Mouse (Mus musculus): Measurements from ENCODE around the gene Gm17622. TPM values are rescaled to one million over a fixed set of nuclear protein-coding genes. Genes with fewer than 3 reads are reported as not detected.

The Gm17622 gene
- total RNA-seq, 4 experiments from 2014 or later = not detected

- DNase-seq = no peak
Measured at GRCm38 (mm10) chr13:96511893-96512292, 21.4 kb downstream of the Gm17622 start.

GRCm38 (mm10) chr13:96514154-96514942, 23.8 kb downstream of the Gm17622 start:
- no peak for DNase-seq

GRCm38 (mm10) chr13:96516249-96516648, 25.7 kb downstream of the Gm17622 start:
- no peak for DNase-seq

DNA sequence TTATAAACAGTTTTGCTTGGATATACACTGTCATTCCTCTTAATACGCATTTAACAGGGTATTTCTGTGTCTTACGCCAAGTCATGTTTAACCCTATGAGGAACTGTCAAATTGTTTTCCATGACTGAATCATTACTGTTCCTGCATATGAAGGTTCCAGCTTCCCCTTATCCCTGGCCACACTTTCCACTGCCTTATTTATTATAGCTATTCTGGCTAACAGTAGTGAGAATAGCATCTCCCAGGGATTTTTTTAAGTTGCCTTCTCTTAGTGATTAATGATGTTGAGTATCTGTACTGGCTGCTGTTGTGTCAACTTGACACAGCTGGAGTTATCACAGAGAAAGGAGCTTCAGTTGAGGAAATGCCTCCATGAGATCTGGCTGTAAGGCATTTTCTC, 26.8 kb downstream of the Gm17622 start:
- DNase-seq = no peak

- no peak for DNase-seq
Measured at GRCm38 (mm10) chr13:96521294-96521693, 30.8 kb downstream of the Gm17622 start.

DNA sequence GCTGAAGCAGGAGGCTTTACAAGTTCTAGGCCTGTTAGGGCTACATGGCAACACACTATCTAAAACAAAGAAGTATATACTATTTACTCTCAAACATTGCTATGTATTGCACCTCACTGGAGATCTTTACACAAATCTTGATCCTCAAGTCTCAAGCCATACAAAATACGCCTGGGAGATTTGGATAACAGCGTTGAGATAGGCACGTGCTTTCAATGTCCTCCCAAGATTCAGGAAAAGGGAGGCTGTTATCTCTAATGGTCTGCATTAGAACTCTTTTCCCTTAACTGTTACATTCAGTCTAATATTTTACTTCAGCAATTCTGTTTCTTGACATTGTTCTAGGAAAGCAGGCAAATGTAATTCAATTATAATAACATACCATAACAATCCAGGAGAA, 36.5 kb downstream of the Gm17622 start:
- no peak for DNase-seq

- DNase-seq = no peak
Measured at GRCm38 (mm10) chr13:96527856-96528255, 37.3 kb downstream of the Gm17622 start.

DNA sequence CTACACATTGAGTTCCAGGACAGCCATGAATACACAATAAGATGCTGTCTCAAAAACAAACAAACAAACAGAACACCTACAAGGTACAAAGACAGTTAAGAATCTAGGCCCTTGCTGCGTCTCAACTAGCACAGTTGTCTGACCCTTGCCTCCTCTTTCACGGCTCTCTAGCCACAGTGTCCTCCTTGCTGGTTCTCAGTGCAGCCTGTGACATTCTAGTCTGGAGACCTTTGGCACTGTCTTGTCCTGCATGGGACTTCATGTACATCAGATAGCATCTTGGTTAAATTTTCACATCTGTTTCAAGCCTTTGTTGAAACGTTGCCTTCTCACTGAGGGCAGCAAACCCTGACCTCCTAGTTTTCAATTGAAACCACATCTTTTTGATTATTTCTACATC, 38.2 kb downstream of the Gm17622 start:
- DNase-seq = no peak

DNA sequence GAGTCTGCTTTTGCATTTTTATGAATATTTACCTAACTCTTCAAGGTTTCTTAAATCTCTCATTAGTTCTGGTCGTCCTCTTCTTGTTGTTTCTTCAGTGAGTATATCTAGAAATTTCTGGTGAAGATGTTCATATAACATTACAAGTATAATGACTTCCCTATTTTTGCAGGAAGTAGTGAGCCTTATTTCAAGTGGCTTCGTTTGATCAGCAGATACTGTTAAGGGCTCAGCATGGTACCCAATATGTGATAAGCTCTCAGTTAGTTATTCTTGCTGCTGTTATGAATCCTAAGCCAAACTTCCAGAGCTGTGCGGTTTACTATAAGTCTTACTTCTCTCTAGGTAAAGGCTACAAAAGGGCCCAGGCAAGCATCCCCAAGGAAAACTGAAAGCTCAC, 39.0 kb downstream of the Gm17622 start:
- DNase-seq = no peak

GRCm38 (mm10) chr13:96530064-96530463, 39.5 kb downstream of the Gm17622 start:
- DNase-seq = no peak

DNA sequence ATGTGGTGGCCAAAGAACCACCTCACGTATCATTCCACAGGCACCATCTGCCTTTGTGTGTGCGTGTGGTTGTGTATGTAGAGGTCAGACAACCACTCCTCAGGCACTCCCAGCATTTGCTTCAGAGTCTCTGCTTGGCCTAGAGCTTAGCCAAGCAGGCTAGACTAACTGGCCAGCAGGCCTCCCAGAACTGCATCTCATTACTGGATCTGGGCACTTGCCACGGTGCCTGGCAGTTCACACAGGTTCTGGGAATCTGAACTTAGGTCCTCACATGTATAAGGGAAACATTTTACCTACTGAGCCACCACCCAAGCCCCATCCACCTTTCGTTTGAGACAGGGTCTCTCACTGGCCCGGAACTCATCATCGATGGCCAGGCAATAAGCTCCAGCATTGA, 41.6 kb downstream of the Gm17622 start:
- DNase-seq = no peak

DNA sequence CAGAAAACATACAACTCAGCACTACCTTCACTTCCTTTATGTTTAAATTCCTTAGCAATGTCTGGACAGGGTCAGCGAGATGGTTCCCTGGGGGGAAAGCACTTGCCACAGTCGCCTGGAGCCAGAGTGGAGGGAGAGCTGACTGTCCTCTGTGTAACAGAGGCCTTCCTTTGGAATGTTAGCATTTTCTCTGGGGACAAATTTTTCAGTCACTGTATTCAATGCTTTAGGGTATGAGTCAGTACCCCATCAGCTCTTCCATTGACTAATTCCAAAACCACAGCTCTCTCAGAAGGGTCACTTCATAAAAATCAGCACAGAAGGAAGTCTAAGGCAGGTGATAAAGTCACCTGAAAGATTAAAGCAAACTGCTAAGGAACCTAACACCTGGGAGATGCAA, 43.2 kb downstream of the Gm17622 start:
- no peak for DNase-seq

GRCm38 (mm10) chr13:96536821-96537572, 46.5 kb downstream of the Gm17622 start:
- no peak for DNase-seq

- no peak for DNase-seq
Measured at GRCm38 (mm10) chr13:96538103-96538502, 47.6 kb downstream of the Gm17622 start.

Other genes with a start within 250 kb of the Gm17622 start
- gene Poc5, start 102.4 kb upstream of the Gm17622 start, total RNA-seq (2022) = 10 to 100 TPM; 14.0 to 24.9 (median 17.4) TPM
- 1 to 10 TPM in 2 of 4 experiments, under 1 TPM in 2; 0.62 to 1.2 (median 0.86) TPM for gene Ankdd1b, start 19.5 kb upstream of the Gm17622 start, total RNA-seq (2022)
- 10 to 100 TPM; 29.1 to 52.6 (median 34.3) TPM for gene Polk, start 51.8 kb downstream of the Gm17622 start, total RNA-seq (2022)
- gene Col4a3bp, start 51.9 kb downstream of the Gm17622 start, total RNA-seq (2022) = 100 to 1,000 TPM in 2 of 4 experiments, 10 to 100 TPM in 2; 91.6 to 134 (median 104) TPM
- gene Hmgcr, start 180.2 kb downstream of the Gm17622 start, total RNA-seq (2022) = 100 to 1,000 TPM in 2 of 4 experiments, 10 to 100 TPM in 2; 38.3 to 158 (median 100) TPM

All from adrenal gland, adult 8-10 months (tissue).